Mouse (Mus musculus): Measurements from ENCODE around the gene Glp1r.

- TF ChIP-seq CTCF (conservative IDR thresholded peaks at IDR 0.05; ENCODE audit: insufficient read depth, insufficient read length, low read depth, low read length) (no peak), POLR2A (IDR thresholded peaks at IDR 0.05; ENCODE audit: low read depth, low read length) (no peak)
Observed at GRCm38 (mm10) chr17:30897075-30897474, 4.5 kb upstream of the Glp1r start.

Measured in kidney, adult 2 months (tissue).